Mouse (Mus musculus): ENCODE measurements around the gene Gstm2. TPM values are rescaled to one million over a fixed set of nuclear protein-coding genes. Genes with fewer than 3 reads are reported as not detected.
"Not testable (repeated sequence)": the region's sequence is repeated elsewhere in the genome, so short reads cannot be mapped to it uniquely, and the experiment has no call there.

Gene Gstm2
- 10.5 and 15.6 TPM in 2 replicates for polyA plus RNA-seq (2016; fragmentation: Nextera tagmentation; extraction: Ambion mirVana)

DNA sequence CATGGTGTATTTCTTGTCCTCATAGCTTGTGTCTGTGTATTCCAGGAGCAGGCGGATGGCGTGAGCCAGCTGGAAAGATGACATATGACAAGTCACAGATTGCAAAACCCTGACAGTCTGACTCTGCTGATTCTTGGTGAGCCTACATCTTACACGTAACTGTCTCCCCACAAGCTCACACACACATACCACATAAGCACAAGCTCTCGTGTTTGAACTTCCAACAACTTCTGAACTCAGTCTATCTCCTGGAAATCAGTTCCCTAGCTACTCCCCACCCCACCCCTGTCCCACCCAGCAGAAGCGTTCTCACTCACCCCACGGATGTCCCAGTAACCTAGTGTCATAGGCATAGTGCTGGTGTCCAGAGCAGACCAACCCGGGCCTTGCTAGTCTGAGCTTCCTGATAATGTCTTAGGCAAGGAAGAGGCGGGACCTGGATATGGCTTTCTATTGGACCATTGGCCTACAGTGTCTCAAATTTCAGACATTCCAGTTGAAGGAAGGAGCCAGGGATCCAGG, at the start of gene Gstm2:
Gene Gstm2, minus strand, starts transcription at position 413 of the 522 bp plus-strand sequence.
- Histone ChIP-seq H3K27ac (replicated peaks) (no peak within 1 kb of the TSS), H3K36me3 (no peaks in the 10 kb centered on the region), H3K4me2 (replicated peaks) (no peak within 1 kb of the TSS), H3K4me1 (no peaks in the 10 kb centered on the region), H3K9me3 (no peaks in the 10 kb centered on the region), H3K27me3 (no peaks in the 10 kb centered on the region), H3K4me3 (no peak within 1 kb of the TSS), H3K9ac (replicated peaks) (no peak within 1 kb of the TSS)
- no peak for ATAC-seq (ENCODE audit: low FRiP score, low read depth)
- WGBS: 73% methylated on average over 8 of the region's 8 CpGs

DNA sequence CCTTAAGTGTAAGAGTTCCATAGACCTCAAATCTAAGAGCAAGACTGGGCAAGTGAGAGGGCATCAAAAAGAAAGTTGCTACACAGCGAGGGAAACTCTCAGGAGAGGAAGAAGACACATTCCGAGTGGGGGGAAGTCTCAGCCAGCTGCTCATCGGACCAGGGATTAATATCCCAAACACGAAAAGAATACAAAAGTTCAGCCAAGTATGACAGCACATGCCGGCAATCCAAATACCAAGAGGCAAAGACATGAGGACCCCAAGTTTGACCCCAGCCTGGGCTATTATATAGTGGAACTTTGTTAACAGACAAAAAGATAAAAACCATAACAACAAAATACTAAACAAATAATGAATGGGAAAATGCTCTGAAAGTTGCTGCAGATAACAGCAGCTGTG, 46.9 kb upstream of the Gstm2 start:
- ATAC-seq (ENCODE audit: low FRiP score, low read depth): no peak
- Histone ChIP-seq H3K27ac (replicated peaks) (no peak overlapping the region), H3K4me2 (replicated peaks) (no peak overlapping the region), H3K36me3 (no peaks in the 10 kb centered on the region), H3K9ac (replicated peaks) (no peak overlapping the region), H3K4me1 (no peaks in the 10 kb centered on the region), H3K9me3 (no peaks in the 10 kb centered on the region), H3K4me3 (no peak overlapping the region), H3K27me3 (no peaks in the 10 kb centered on the region)
- WGBS: 70% methylated on average over 5 of the region's 5 CpGs

DNA sequence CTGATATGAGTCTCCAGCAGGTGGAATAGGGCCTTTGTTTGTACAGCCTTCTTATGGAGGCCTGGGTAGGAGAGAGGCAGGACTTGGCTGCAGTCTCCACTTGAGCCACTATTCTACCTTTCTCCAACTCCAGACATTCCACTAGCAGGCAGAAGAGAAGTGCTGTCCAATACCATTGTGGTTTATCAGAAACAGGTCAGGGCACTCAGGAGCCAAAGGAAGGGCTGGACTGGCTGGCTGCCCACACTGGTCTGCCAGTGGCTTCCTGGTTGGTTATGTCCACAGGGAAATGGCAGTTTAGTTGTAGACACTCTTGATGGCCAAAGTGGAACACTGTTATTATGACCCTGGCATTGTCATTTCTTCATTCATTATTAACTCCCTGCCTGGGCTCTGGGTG, 45.9 kb upstream of the Gstm2 start:
- H3K36me3 ChIP-seq: no peaks in the 10 kb centered on the region
- H3K9ac ChIP-seq (replicated peaks): no peak overlapping the region
- H3K4me2 ChIP-seq (replicated peaks): no peak overlapping the region
- ATAC-seq (ENCODE audit: low FRiP score, low read depth): no peak
- no peak overlapping the region for H3K27ac ChIP-seq (replicated peaks)
- no peaks in the 10 kb centered on the region for H3K4me1 ChIP-seq
- no peaks in the 10 kb centered on the region for H3K9me3 ChIP-seq
- H3K27me3 ChIP-seq: no peaks in the 10 kb centered on the region
- no peak overlapping the region for H3K4me3 ChIP-seq

DNA sequence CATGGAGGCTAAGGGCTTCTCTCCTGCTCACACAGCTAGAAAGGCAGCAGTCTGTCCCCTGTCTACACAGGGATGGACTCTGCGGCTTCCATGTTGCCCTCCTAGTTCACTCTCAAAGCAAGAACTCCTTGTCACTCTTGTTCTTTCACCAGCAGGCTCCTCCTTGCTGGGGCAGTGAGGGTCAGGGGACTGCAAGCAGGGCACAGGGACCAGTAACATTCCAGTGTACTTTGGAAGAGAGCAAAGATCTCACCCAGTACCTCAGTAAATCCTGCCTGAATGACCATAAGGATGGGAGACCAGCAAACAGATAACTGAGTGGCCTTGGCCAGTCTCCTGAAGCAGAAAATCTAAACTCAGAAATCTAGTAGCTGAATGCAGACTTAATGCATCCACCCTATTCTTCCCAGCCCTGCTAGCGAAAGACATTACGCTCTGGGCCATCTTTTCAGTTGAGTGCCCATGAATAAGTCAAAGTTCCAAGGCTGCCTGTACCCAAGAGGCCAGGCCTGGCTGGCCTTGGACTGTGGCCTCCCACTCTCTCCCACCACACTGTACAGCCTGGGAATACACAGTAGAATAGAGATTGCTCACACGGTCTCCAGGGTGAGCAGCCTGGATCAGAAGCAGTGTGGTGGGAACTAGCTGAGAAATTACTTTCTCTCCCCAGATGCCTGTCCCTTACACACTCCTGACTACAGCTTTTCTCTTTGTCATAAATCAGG, 42.5 kb upstream of the Gstm2 start:
- no peak for ATAC-seq (ENCODE audit: low FRiP score, low read depth)
- H3K36me3 ChIP-seq: no peaks in the 10 kb centered on the region
- no peak overlapping the region for H3K9ac ChIP-seq (replicated peaks)
- no peaks in the 10 kb centered on the region for H3K4me1 ChIP-seq
- H3K27ac ChIP-seq (replicated peaks): no peak overlapping the region
- H3K4me2 ChIP-seq (replicated peaks): no peak overlapping the region
- no peak overlapping the region for H3K4me3 ChIP-seq
- no peaks in the 10 kb centered on the region for H3K9me3 ChIP-seq
- WGBS: 68% methylated on average over 4 of the region's 4 CpGs
- no peaks in the 10 kb centered on the region for H3K27me3 ChIP-seq

DNA sequence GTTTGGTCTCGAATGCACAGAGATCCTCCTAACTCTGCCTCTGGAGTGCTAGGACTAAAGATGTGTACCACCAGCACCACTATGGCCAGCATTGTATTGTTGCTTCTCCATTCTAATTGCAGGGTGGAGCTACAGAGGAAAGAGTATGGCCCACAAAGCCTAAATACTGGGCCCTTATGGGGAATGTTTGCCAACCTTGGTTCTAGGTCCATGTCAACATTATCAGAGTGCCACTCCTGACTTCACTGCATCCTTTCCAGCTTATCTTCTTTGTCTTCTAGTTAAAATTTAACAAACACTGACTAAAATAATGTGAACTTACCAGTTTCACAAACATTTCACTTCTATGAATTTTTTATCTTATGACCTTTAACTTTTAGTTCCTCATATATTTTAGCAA, 40.3 kb upstream of the Gstm2 start:
- Histone ChIP-seq H3K36me3 (no peaks in the 10 kb centered on the region), H3K9ac (replicated peaks) (no peak overlapping the region), H3K4me1 (no peaks in the 10 kb centered on the region), H3K4me2 (replicated peaks) (no peak overlapping the region), H3K27me3 (no peaks in the 10 kb centered on the region), H3K27ac (replicated peaks) (no peak overlapping the region), H3K9me3 (no peaks in the 10 kb centered on the region), H3K4me3 (no peak overlapping the region)
- no peak for ATAC-seq (ENCODE audit: low FRiP score, low read depth)
- WGBS: 97% methylated on average over 1 of the region's 1 CpGs

DNA sequence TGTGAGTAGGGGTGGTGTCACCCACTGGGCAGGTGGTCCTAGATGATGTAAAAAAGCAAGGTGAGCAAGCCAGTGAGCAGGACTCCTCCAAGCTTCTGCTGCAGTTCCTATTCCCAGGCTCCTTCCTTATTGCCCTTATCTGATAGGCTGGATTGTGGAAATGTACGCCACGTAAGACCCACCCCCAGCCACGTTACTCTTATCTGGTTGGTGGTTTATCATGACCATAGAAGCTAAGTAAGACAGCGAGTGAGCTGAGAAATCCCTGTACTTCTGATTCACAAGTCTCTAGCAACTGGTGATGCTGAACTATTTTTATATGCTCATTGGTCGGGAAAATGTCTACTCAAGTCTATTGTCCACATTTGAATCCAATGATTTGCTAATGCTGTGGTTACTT, 39.8 kb upstream of the Gstm2 start:
- H3K9me3 ChIP-seq: no peaks in the 10 kb centered on the region
- no peak overlapping the region for H3K27ac ChIP-seq (replicated peaks)
- H3K4me3 ChIP-seq: no peak overlapping the region
- no peak overlapping the region for H3K4me2 ChIP-seq (replicated peaks)
- 82% methylated on average over 5 of the region's 5 CpGs for WGBS
- H3K9ac ChIP-seq (replicated peaks): no peak overlapping the region
- H3K4me1 ChIP-seq: no peaks in the 10 kb centered on the region
- no peaks in the 10 kb centered on the region for H3K36me3 ChIP-seq
- no peaks in the 10 kb centered on the region for H3K27me3 ChIP-seq
- no peak for ATAC-seq (ENCODE audit: low FRiP score, low read depth)

DNA sequence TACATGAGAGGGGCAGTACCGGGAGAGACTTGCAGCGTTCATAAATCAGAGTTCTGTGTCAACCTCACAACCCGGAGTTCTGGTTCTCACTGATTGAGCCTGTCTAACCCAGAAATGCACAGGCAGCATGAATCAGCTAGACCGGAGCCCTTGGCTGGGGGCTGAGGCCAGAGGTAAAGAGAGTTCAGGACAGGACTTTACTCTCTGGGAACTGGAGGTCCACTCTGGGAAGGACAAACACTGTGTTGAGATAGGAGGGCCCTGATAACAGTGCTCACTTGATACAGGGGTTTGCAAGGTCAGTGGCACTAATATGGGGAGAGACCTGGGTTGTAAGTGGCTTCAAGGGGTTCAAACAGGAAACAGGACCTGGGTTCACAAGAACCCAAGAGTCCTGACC, 39.1 kb upstream of the Gstm2 start:
- Histone ChIP-seq H3K36me3 (no peaks in the 10 kb centered on the region), H3K27me3 (no peaks in the 10 kb centered on the region), H3K4me2 (replicated peaks) (no peak overlapping the region), H3K27ac (replicated peaks) (no peak overlapping the region), H3K4me3 (no peak overlapping the region), H3K4me1 (no peaks in the 10 kb centered on the region), H3K9me3 (no peaks in the 10 kb centered on the region), H3K9ac (replicated peaks) (no peak overlapping the region)
- 87% methylated on average over 4 of the region's 4 CpGs for WGBS
- no peak for ATAC-seq (ENCODE audit: low FRiP score, low read depth)

DNA sequence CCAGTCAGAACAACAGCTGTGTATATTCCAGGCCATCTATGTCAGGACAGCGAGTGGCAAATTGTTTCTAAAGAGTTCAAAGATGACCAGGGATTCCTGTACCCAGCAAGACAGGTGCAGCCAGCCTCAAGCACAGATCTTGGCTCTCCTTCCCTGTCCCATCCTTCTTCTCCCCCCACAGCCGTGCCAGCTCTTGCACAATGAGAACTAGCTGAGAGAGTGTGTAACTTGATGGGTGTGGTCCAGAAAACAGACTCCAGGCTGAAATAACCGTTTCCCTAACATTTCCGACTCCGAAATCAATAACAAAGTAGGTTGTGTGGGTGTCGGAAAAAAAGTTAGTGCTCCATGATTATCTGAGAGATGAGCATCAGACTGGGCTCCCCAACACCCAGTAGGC, 36.4 kb upstream of the Gstm2 start:
- 89% methylated on average over 6 of the region's 6 CpGs for WGBS

DNA sequence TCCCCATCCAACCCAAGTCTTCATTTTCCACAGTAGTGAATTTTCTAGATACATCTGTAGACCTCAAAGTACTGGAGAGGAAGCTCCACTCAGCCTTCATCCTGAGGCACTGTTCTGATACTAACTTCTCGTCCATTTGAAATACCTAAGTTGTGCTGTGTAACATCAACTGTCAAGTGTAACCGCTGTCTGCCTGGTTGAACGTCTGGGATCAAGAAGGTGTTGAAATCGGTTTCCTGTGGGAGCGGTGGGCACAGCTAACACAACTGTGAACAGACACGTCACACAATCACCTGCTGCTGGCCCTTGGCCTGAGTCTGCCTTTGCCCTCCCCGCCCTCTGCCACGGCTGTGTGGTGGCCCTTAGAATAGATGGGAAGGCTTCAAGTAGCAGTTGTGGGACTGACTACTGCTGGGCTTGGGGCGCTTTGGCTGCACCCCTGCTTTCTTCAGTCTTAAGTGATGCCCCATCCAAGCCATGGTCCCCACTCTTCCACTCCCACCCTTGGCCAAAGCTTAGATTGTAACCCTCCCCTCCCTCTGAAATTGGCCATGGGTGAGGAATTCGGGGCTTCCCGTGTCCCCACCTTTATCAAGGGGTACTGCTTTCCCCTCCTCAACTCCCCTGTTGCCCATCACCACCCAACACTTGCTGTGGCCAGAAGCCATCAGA, 34.2 kb upstream of the Gstm2 start:
- not testable (repeated sequence) for ATAC-seq (ENCODE audit: low FRiP score, low read depth); H3K4me3 ChIP-seq; H3K27me3 ChIP-seq; H3K4me2 ChIP-seq (replicated peaks); H3K36me3 ChIP-seq; H3K27ac ChIP-seq (replicated peaks); H3K9me3 ChIP-seq; H3K9ac ChIP-seq (replicated peaks)
- peaks cover 14% of the 10 kb centered on the region for H3K4me1 ChIP-seq
- WGBS: 89% methylated on average over 11 of the region's 11 CpGs

More for the DNA sequence above, 36.4 kb upstream of the Gstm2 start:
- Histone ChIP-seq H3K9me3 (no peaks in the 10 kb centered on the region), H3K9ac (replicated peaks) (no peak overlapping the region), H3K4me1 (peaks cover 5% of the 10 kb centered on the region; the same call in 1 of the 2 replicates), H3K36me3 (no peaks in the 10 kb centered on the region), H3K27ac (replicated peaks) (no peak overlapping the region), H3K4me2 (replicated peaks) (no peak overlapping the region), H3K4me3 (no peak overlapping the region), H3K27me3 (no peaks in the 10 kb centered on the region)
- no peak for ATAC-seq (ENCODE audit: low FRiP score, low read depth)

DNA sequence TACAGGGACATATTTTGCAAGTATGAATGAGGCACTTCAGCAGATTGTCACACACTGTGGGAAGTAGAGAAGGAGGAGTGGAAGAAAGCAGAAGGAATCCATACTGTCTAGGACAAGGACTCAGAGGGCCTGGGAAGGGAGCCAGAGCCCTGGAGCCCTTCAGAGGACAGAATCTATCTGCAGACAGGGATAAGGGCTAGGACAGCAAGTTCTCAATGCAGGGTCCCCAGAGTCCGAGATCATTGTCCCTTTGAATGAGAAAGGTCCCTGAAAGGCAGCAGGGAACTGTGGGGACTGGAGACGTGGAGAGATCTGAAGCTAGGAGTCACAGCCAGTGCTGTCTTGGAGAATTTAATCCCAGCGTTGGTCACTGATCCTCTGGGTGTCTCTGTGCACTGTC, 33.0 kb upstream of the Gstm2 start:
- H3K27ac ChIP-seq (replicated peaks); H3K9ac ChIP-seq (replicated peaks); H3K9me3 ChIP-seq; H3K4me2 ChIP-seq (replicated peaks); H3K36me3 ChIP-seq; ATAC-seq (ENCODE audit: low FRiP score, low read depth); H3K27me3 ChIP-seq; H3K4me3 ChIP-seq: not testable (repeated sequence)
- 63% methylated on average over 3 of the region's 3 CpGs for WGBS
- H3K4me1 ChIP-seq: peaks cover 14% of the 10 kb centered on the region

DNA sequence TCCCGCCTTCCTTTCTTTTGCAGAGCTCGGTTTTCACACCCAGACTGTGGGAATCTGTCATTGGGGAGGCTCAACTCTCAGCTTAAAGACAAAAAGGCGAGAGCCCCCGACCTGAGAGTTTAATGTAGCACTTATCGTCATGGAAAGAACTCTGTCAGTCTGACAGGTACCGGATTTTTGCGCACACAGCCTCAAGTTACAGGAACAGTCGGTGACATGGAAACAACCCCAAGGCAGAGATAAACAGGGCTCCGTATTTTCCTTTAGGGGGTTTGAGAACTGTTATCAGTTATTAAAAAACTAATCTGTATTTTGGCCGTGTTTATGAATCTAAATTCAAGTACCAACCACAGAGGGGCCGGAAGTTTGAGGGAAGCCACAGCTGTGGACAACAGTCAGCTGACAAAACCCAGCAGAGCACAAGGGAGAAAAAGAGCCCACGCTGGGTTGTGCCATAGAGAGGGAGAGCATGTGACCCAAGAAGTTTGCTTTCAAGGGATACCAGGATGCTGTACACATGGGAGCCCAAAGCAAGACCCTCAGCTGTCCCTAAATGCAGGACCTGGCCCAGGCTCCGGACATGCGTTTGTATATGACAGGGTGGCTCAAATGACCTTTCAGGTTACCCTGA, 32.1 kb upstream of the Gstm2 start:
- Histone ChIP-seq H3K9ac (replicated peaks) (peak overlapping the region; percentile 57), H3K27me3 (peaks cover 7% of the 10 kb centered on the region; the same call in 1 of the 2 replicates), H3K4me1 (peaks cover 14% of the 10 kb centered on the region), H3K9me3 (no peaks in the 10 kb centered on the region), H3K27ac (replicated peaks) (peak overlapping the region; percentile 68), H3K4me3 (peak overlapping the region; percentile 47), H3K4me2 (replicated peaks) (peak overlapping the region; percentile 84), H3K36me3 (no peaks in the 10 kb centered on the region)
- ATAC-seq (ENCODE audit: low FRiP score, low read depth): no peak
- 36% methylated on average over 14 of the region's 14 CpGs for WGBS
